Mouse (Mus musculus): ENCODE results near the gene Gm20661.

DNA sequence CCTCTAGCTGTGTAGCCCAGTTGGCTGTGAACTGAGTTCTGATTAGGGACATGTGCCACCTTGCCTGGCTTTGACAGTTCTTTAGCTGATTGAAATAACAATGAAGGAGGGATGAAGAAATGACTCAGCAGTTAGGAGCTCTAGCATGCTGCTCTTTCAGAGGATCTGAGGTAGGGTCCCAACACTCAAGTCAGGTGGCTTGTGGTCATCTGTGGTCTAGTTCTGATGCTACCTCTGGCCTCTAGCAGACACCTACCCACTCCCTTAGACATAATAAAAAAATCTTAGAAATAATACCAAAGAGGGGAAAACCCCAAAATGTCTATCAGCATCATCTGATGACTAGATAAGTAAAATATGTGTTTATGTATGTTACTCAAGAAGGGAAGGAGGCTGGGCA is 27.5 kb downstream of the Gm20661 start:
- TF ChIP-seq CTCF (IDR thresholded peaks at IDR 0.05) (no peak), EP300 (IDR thresholded peaks at IDR 0.05) (no peak)
